Mouse (Mus musculus): ENCODE measurements around the gene Rhobtb3. TPM values are rescaled to one million over a fixed set of nuclear protein-coding genes. Genes with fewer than 3 reads are reported as not detected.
"Not testable (repeated sequence)": the region's sequence is repeated elsewhere in the genome, so short reads cannot be mapped to it uniquely, and the experiment has no call there.

Gene Rhobtb3
- polyA plus RNA-seq, 1 experiment from 2014 or later = 18.3 TPM

GRCm38 (mm10) chr13:75944044-75944820, 507 bp upstream of the Rhobtb3 start:
- H3K36me3 ChIP-seq = no peaks in the 10 kb centered on the region
- under 1% methylated on average over 7 of the region's 7 CpGs for WGBS
- no peak for ATAC-seq (ENCODE audit: low FRiP score)

GRCm38 (mm10) chr13:75942731-75943130, 994 bp downstream of the Rhobtb3 start:
- 1% methylated on average over 6 of the region's 6 CpGs for WGBS
- peaks cover 9% of the 10 kb centered on the region for H3K36me3 ChIP-seq
- H3K4me1 ChIP-seq = peaks cover 22% of the 10 kb centered on the region
- H3K4me2 ChIP-seq = peak overlapping the region; percentile 65
- peak overlapping the region; percentile 82 for H3K4me3 ChIP-seq (replicated peaks)
- no peaks in the 10 kb centered on the region for H3K27me3 ChIP-seq (replicated peaks)
- H3K27ac ChIP-seq (replicated peaks) = peak overlapping the region; percentile 97
- peak; percentile 36 for ATAC-seq (ENCODE audit: low FRiP score)
- peak overlapping the region; percentile 79 for H3K9ac ChIP-seq (replicated peaks)
- no peaks in the 10 kb centered on the region for H3K9me3 ChIP-seq (replicated peaks)

More at GRCm38 (mm10) chr13:75944044-75944820, 507 bp upstream of the Rhobtb3 start:
- no peaks in the 10 kb centered on the region for H3K9me3 ChIP-seq (replicated peaks)
- H3K27ac ChIP-seq (replicated peaks) = peak overlapping the region; percentile 97
- H3K9ac ChIP-seq (replicated peaks) = peak overlapping the region; percentile 79
- peak overlapping the region; percentile 65 for H3K4me2 ChIP-seq
- H3K4me3 ChIP-seq (replicated peaks) = peak overlapping the region; percentile 82
- H3K4me1 ChIP-seq = peaks cover 22% of the 10 kb centered on the region
- H3K27me3 ChIP-seq (replicated peaks) = no peaks in the 10 kb centered on the region

DNA sequence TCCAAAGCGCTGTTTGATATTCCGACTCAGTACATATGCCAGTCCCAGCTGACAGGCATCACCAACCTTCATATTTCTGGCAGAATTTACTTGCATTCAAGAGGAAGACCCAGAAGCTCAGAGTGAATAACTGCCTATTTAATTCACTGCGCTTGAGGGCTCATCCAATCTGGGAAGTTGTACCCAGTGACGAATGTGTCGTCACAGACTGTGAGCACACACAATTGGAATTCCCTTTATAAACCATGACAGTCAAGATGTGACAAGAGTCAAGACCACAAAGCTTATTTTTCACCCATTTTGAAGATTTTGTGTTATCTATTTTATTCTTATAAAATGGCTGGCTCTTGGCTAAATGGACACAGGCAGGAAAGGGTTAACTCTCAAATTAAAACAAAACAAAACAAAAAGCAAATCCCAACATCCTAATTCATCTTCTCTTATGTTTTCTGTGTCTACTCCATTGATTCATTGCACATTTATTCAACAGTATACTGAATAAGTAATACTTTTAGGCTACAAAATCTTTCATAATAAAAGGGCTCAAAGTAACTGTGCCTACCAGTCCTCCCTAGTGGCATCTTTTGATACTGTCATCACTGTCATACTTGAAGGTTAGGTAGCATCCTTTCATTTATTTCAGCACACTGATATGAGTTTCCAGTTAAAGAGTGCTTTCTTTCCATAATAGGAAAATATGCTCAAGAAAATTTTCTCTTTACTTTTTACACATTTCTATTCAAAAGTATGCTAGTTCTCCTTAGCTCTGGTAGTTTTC, 2.0 kb downstream of the Rhobtb3 start:
- no peak for ATAC-seq (ENCODE audit: low FRiP score)
- Histone ChIP-seq H3K9ac (replicated peaks) (0 out of 2 replicates have a peak overlapping the region, but pooled peaks have one; percentile 10), H3K36me3 (peaks cover 12% of the 10 kb centered on the region), H3K27me3 (replicated peaks) (no peaks in the 10 kb centered on the region), H3K9me3 (replicated peaks) (no peaks in the 10 kb centered on the region), H3K4me2 (peak overlapping the region; percentile 54), H3K27ac (replicated peaks) (no peak overlapping the region), H3K4me3 (replicated peaks) (peak overlapping the region; percentile 24), H3K4me1 (peaks cover 22% of the 10 kb centered on the region)
- WGBS = 39% methylated on average over 5 of the region's 5 CpGs

GRCm38 (mm10) chr13:75940791-75941517, 2.8 kb downstream of the Rhobtb3 start:
- Histone ChIP-seq H3K4me1 (peaks cover 22% of the 10 kb centered on the region), H3K9me3 (replicated peaks) (no peaks in the 10 kb centered on the region), H3K4me2 (peak overlapping the region; percentile 54), H3K27ac (replicated peaks) (no peak overlapping the region), H3K36me3 (peaks cover 12% of the 10 kb centered on the region), H3K27me3 (replicated peaks) (no peaks in the 10 kb centered on the region), H3K4me3 (replicated peaks) (peak overlapping the region; percentile 24), H3K9ac (replicated peaks) (0 out of 2 replicates have a peak overlapping the region, but pooled peaks have one; percentile 10)
- WGBS = 74% methylated on average over 2 of the region's 2 CpGs
- no peak for ATAC-seq (ENCODE audit: low FRiP score)

- no peak for ATAC-seq (ENCODE audit: low FRiP score)
- Histone ChIP-seq H3K4me2 (no peak overlapping the region), H3K9ac (replicated peaks) (no peak overlapping the region), H3K4me1 (peaks cover 17% of the 10 kb centered on the region), H3K27ac (replicated peaks) (no peak overlapping the region), H3K27me3 (replicated peaks) (no peaks in the 10 kb centered on the region), H3K9me3 (replicated peaks) (no peaks in the 10 kb centered on the region), H3K4me3 (replicated peaks) (no peak overlapping the region), H3K36me3 (peaks cover 12% of the 10 kb centered on the region)
- 91% methylated on average over 5 of the region's 5 CpGs for WGBS
Measured at GRCm38 (mm10) chr13:75938866-75939265, 4.9 kb downstream of the Rhobtb3 start.

DNA sequence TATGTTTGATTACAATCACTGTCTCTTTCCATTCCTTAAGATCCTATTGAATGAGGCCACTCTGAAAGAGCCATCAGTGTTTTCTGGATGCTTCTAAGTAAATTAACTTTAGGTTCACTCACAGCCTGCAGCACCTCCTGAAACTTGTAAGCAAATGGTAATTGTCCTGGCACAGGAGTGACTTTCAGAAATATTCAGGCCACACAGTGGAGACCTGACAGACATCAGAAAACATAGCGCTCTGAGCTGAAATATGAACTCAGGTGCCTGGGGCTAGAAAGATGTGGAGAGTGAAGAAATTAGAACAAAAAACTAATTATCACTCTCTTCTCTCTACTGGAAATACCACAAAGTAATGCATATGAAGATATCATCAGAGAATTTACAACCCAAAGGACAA, 10.4 kb downstream of the Rhobtb3 start:
- H3K4me1 ChIP-seq = 0 out of 2 replicates have a peak, but pooled peaks cover 2% of the 10 kb centered on the region
- 93% methylated on average over 1 of the region's 1 CpGs for WGBS
- H3K4me3 ChIP-seq (replicated peaks) = no peak overlapping the region
- no peak overlapping the region for H3K9ac ChIP-seq (replicated peaks)
- H3K9me3 ChIP-seq (replicated peaks) = no peaks in the 10 kb centered on the region
- peaks cover 22% of the 10 kb centered on the region for H3K36me3 ChIP-seq
- no peak for ATAC-seq (ENCODE audit: low FRiP score)
- no peaks in the 10 kb centered on the region for H3K27me3 ChIP-seq (replicated peaks)
- H3K27ac ChIP-seq (replicated peaks) = no peak overlapping the region
- no peak overlapping the region for H3K4me2 ChIP-seq

GRCm38 (mm10) chr13:75931073-75931472, 12.7 kb downstream of the Rhobtb3 start:
- peaks cover 13% of the 10 kb centered on the region for H3K36me3 ChIP-seq
- H3K4me1 ChIP-seq = 0 out of 2 replicates have a peak, but pooled peaks cover 2% of the 10 kb centered on the region
- H3K27ac ChIP-seq (replicated peaks) = no peak overlapping the region
- no peaks in the 10 kb centered on the region for H3K9me3 ChIP-seq (replicated peaks)
- H3K4me2 ChIP-seq = no peak overlapping the region
- ATAC-seq (ENCODE audit: low FRiP score) = peak; percentile 31; the same call in 1 of the 2 replicates
- no peak overlapping the region for H3K4me3 ChIP-seq (replicated peaks)
- no peak overlapping the region for H3K9ac ChIP-seq (replicated peaks)
- 14% methylated on average over 5 of the region's 5 CpGs for WGBS
- no peaks in the 10 kb centered on the region for H3K27me3 ChIP-seq (replicated peaks)

- Histone ChIP-seq H3K9ac (replicated peaks) (no peak overlapping the region), H3K27me3 (replicated peaks) (no peaks in the 10 kb centered on the region), H3K4me1 (0 out of 2 replicates have a peak, but pooled peaks cover 2% of the 10 kb centered on the region), H3K36me3 (peaks cover 13% of the 10 kb centered on the region), H3K4me2 (no peak overlapping the region), H3K27ac (replicated peaks) (no peak overlapping the region), H3K9me3 (replicated peaks) (no peaks in the 10 kb centered on the region), H3K4me3 (replicated peaks) (no peak overlapping the region)
- ATAC-seq (ENCODE audit: low FRiP score) = no peak
- 82% methylated on average over 2 of the region's 2 CpGs for WGBS
Measured at GRCm38 (mm10) chr13:75930660-75931059, 13.1 kb downstream of the Rhobtb3 start.

- no peak overlapping the region for H3K4me3 ChIP-seq (replicated peaks)
- no peak overlapping the region for H3K27ac ChIP-seq (replicated peaks)
- H3K36me3 ChIP-seq = peaks cover 13% of the 10 kb centered on the region
- WGBS = 95% methylated on average over 20 of the region's 20 CpGs
- H3K4me1 ChIP-seq = 0 out of 2 replicates have a peak, but pooled peaks cover 2% of the 10 kb centered on the region
- no peak overlapping the region for H3K4me2 ChIP-seq
- no peaks in the 10 kb centered on the region for H3K9me3 ChIP-seq (replicated peaks)
- ATAC-seq (ENCODE audit: low FRiP score) = no peak
- no peaks in the 10 kb centered on the region for H3K27me3 ChIP-seq (replicated peaks)
- no peak overlapping the region for H3K9ac ChIP-seq (replicated peaks)
Measured at GRCm38 (mm10) chr13:75930023-75930422, 13.7 kb downstream of the Rhobtb3 start.

- H3K9me3 ChIP-seq (replicated peaks); H3K27ac ChIP-seq (replicated peaks); H3K9ac ChIP-seq (replicated peaks); H3K4me1 ChIP-seq; ATAC-seq (ENCODE audit: low FRiP score); H3K4me3 ChIP-seq (replicated peaks); H3K27me3 ChIP-seq (replicated peaks); H3K4me2 ChIP-seq: not testable (repeated sequence)
- peaks cover 13% of the 10 kb centered on the region for H3K36me3 ChIP-seq
- 95% methylated on average over 5 of the region's 5 CpGs for WGBS
Measured at GRCm38 (mm10) chr13:75929071-75929470, 14.7 kb downstream of the Rhobtb3 start.

- H3K4me3 ChIP-seq (replicated peaks) = no peak overlapping the region
- no peak for ATAC-seq (ENCODE audit: low FRiP score)
- 0 out of 2 replicates have a peak, but pooled peaks cover 2% of the 10 kb centered on the region for H3K4me1 ChIP-seq
- H3K9me3 ChIP-seq (replicated peaks) = no peaks in the 10 kb centered on the region
- no peak overlapping the region for H3K4me2 ChIP-seq
- H3K27ac ChIP-seq (replicated peaks) = no peak overlapping the region
- no peaks in the 10 kb centered on the region for H3K27me3 ChIP-seq (replicated peaks)
- H3K36me3 ChIP-seq = peaks cover 13% of the 10 kb centered on the region
- H3K9ac ChIP-seq (replicated peaks) = no peak overlapping the region
Measured at GRCm38 (mm10) chr13:75927951-75928350, 15.8 kb downstream of the Rhobtb3 start.
